Mouse (Mus musculus) bone marrow, adult 2 months (tissue): ENCODE data around the gene 4933425L06Rik.

ENCODE experiments used
- CTCF ChIP-seq: fragments of 200-500 bp; IDR thresholded peaks from 2 replicates; pipeline ENCODE4 v1.5.1; 2011; ENCODE audit warnings: low read length, control low read depth; ENCODE audit not compliant: control insufficient read depth, insufficient read depth
- POLR2A ChIP-seq: fragments of 200-500 bp; IDR thresholded peaks from 2 replicates; pipeline ENCODE4 v1.6.1; 2011; ENCODE audit warnings: low read depth, mild to moderate bottlenecking, control low read depth, low read length, borderline replicate concordance; ENCODE audit not compliant: control insufficient read depth

GRCm38 (mm10) chr13:105132776-105133175, 50.9 kb downstream of the 4933425L06Rik start:
- TF ChIP-seq POLR2A (no peak), CTCF (no peak)
